Mouse (Mus musculus): ENCODE measurements at regions not wholly inside any gene's neighbourhood (a gene's known extent, or its start where the extent isn't known, plus 50 kb on each side); places are given as distances from the start of the nearest gene placed in this dataset.

- TF ChIP-seq CTCF (IDR thresholded peaks at IDR 0.05; ENCODE audit: borderline replicate concordance, insufficient read depth, low read length): no peak
- no peak for TF ChIP-seq POLR2A (IDR thresholded peaks at IDR 0.05; ENCODE audit: low read depth, low read length)
These were observed 283.6 kb downstream of the Tle4 start for GRCm38 (mm10) chr19:14314301-14314700.
